Mouse (Mus musculus): Measurements from ENCODE around the gene Ascl2.

Gene Ascl2

DNA sequence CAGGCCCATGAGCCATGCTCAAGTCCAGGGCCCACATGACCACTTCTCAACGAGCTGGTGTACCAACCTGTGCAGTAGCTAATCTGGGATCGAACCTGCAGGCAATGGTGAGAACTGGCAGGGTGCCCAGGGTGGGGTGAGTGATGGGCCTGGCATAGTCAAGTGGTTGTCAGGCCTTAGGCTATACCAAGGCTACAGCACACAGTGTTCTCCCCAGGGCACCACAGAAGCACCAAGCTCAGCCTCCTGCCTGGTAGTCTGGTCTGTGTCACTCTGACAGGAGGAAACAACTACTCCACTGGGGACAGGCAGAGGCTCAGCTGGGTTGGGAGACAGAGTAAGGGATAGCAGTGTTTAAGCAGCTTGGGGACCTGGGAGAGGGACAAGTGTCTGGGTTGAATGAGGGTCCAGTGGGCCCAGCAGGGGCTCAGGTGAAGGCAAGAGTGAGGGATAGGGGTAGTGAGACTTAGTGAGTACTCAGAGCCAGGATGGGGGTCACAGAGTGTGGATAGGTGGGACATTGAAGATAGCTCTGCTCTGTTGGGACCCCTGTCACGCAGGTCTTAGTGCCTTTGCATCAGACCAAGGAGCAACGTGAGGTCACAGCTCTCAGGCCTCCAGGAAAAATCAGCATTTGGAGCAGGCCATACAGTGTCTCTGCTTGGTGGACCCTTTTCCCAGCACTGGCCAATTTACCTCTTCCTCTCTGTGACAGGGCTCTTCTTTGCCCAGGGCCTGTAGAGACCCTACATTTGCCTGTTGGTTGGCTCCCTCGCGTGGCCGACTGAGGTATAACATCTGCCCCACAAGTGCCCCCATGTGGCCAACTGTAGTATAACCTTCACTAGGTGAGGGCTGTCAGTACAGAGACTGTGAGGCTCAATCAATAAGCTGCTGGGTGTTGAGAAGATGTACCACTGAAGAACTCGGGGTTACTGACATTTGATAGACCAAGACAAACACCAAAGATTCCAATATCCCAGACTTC, 50.1 kb downstream of the Ascl2 start:
- DNase-seq (ENCODE audit: low spot score in 2 of 2): peak; percentile 76 to 83

DNA sequence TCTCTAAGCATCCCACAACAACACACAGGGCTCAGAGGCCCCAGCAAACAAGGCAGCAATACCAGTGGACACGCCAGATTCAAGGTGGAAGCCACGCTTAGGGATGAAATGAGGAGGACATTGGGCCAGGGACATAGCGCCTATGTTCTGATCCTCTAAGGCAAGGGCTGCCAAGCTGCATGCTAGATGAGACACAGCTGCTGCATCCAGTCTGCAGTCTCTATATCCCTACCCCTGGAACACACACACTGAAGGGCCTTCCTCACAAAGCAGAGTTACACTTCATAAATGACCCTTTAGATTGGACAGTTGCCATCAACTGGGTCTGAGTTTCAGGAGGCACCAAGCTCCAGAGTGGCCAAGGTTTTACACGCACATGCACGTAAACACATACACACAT, 51.4 kb downstream of the Ascl2 start:
- no peak for DNase-seq (ENCODE audit: low spot score in 2 of 2)
